Mouse (Mus musculus) heart, embryonic 14.5 days (tissue): ENCODE measurements around the gene Mpdu1. TPM values are rescaled to one million over a fixed set of nuclear protein-coding genes. Genes with fewer than 3 reads are reported as not detected.

Source experiments
- ATAC-seq: fragments of 200-750 bp; cut with Nextera tagmentation; 2 replicates; pipeline ENCODE4 v1.8.0; 2017; ENCODE audit warnings: low read depth, moderate TSS enrichment; ENCODE audit not compliant: insufficient number of reproducible peaks, insufficient read depth, low FRiP score
- H3K27ac ChIP-seq, 2 experiments: fragments of 200-500 bp in 1 of 2; fragments of 300-500 bp in 1 of 2; sonication (generic) in 1 of 2; replicated peaks in 1 of 2; 2 replicates each; pipeline ENCODE4 v1.5.1; 2012 to 2014; ENCODE audit warnings: low read depth in 2 of 2, low read length in 2 of 2, control low read depth in 1 of 2, mild to moderate bottlenecking in 1 of 2, mixed read lengths in 1 of 2; ENCODE audit not compliant: control insufficient read depth in 1 of 2, insufficient read depth in 1 of 2
- H3K27me3 ChIP-seq: fragments of 300-500 bp; sonication (generic); 2 replicates; pipeline ENCODE4 v1.6.1; 2014; ENCODE audit warnings: mild to moderate bottlenecking, low read length, control low read depth; ENCODE audit not compliant: control insufficient read depth, insufficient read depth
- H3K36me3 ChIP-seq: fragments of 300-500 bp; sonication (generic); 2 replicates; pipeline ENCODE4 v1.6.1; 2014; ENCODE audit warnings: mild to moderate bottlenecking, control low read depth, low read length, mixed read lengths; ENCODE audit not compliant: control insufficient read depth, insufficient read depth
- H3K4me1 ChIP-seq, 2 experiments: fragments of 200-500 bp in 1 of 2; fragments of 300-500 bp in 1 of 2; sonication (generic) in 1 of 2; 2 replicates each; pipeline ENCODE4 v1.6.1; 2012 to 2014; ENCODE audit warnings: low read length in 2 of 2, control low read depth in 1 of 2, mixed read lengths in 1 of 2; ENCODE audit not compliant: control insufficient read depth in 2 of 2, insufficient read depth in 2 of 2
- H3K4me2 ChIP-seq: fragments of 300-500 bp; sonication (generic); 2 replicates; pipeline ENCODE4 v1.6.1; 2014; ENCODE audit warnings: mild to moderate bottlenecking, low read length
- H3K4me3 ChIP-seq, 2 experiments: fragments of 200-500 bp in 1 of 2; fragments of 300-500 bp in 1 of 2; sonication (generic) in 1 of 2; 2 replicates each; pipeline ENCODE4 v1.5.1; 2012 to 2014; ENCODE audit warnings: low read length in 2 of 2, mild to moderate bottlenecking in 2 of 2, control low read depth in 1 of 2, low read depth in 1 of 2, moderate library complexity in 1 of 2; ENCODE audit not compliant: control insufficient read depth in 1 of 2, insufficient read depth in 1 of 2
- H3K9ac ChIP-seq: fragments of 300-500 bp; sonication (generic); 2 replicates; pipeline ENCODE4 v1.6.1; 2014; ENCODE audit warnings: mild to moderate bottlenecking, low read length
- H3K9me3 ChIP-seq: fragments of 300-500 bp; sonication (generic); 2 replicates; pipeline ENCODE4 v1.6.1; 2016; ENCODE audit warnings: low read length, control low read depth; ENCODE audit not compliant: control insufficient read depth
- WGBS: fragments of 180-500 bp; shearing (Covaris S2); extraction: QIAGEN DNeasy Blood & Tissue Kit; methylation state at CpG from one replicate; pipeline ENCODE4 v1.1.7; 2014; 5-methylcytosine and 5-hydroxymethylcytosine counted together
- polyA plus RNA-seq: library from polyadenylated mRNA; unstranded; fragments of >200 nt; fragmentation: Nextera tagmentation; extraction: Ambion mirVana; gene quantifications from 2 replicates; pipeline ENCODE4 v1.2.1, GENCODE M21; 2014

The Mpdu1 gene
- polyA plus RNA-seq, 1 experiment from 2014 or later, result 29.1 TPM

DNA sequence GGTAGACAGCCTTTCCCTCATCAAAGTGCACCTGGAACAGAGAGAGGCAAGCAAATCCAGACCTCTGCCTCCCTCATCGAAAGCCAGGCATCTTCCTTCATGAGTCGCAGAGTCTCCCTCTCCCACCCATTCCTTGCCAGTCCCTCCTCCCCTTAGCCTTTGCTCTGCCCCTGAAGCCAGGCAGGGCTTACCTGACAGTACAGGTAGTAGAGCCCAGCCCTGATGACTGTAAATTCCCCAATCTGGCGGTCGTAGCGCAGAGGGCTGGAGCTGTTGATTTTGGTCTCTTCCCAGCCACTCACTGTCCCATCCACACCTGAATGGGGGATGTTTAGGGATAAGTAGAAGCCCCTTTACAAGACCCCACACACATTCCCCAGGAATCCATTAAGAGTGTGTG lies 24.6 kb upstream of the Mpdu1 start:
- H3K4me3 ChIP-seq, result no peak overlapping the region
- 47% methylated on average over 5 of the region's 5 CpGs for WGBS
- no peaks in the 10 kb centered on the region for H3K36me3 ChIP-seq
- peaks cover 16 to 23% of the 10 kb centered on the region in 2 experiments for H3K4me1 ChIP-seq
- H3K9ac ChIP-seq, result peak overlapping the region; percentile 50; the same call in 1 of the 2 replicates
- H3K9me3 ChIP-seq, result no peaks in the 10 kb centered on the region
- no peak for ATAC-seq
- no peak overlapping the region for H3K4me2 ChIP-seq
- H3K27ac ChIP-seq, result peak overlapping the region in 1 of 2 experiments; percentile 86; a peak in 1 of 4 replicates
- no peaks in the 10 kb centered on the region for H3K27me3 ChIP-seq

- Histone ChIP-seq H3K4me2 (peak overlapping the region; percentile 43), H3K4me1 (peaks cover 16 to 23% of the 10 kb centered on the region in 2 experiments), H3K36me3 (no peaks in the 10 kb centered on the region), H3K9ac (no peak overlapping the region), H3K27me3 (no peaks in the 10 kb centered on the region), H3K4me3 (no peak overlapping the region), H3K9me3 (no peaks in the 10 kb centered on the region), H3K27ac (peak overlapping the region in 1 of 2 experiments; percentile 86; a peak in 2 of 4 replicates)
- 9% methylated on average over 4 of the region's 4 CpGs for WGBS
- ATAC-seq, result no peak
These were observed 23.9 kb upstream of the Mpdu1 start for GRCm38 (mm10) chr11:69686377-69686776.

GRCm38 (mm10) chr11:69685526-69686148 lies 23.2 kb upstream of the Mpdu1 start, which contains the start of gene Tnfsf13:
Gene Tnfsf13 (minus strand): TSS chr11:69685784.
- Histone ChIP-seq H3K9me3 (no peaks in the 10 kb centered on the region), H3K27ac (peak within 1 kb of the TSS; percentile 86 to 96), H3K36me3 (no peaks in the 10 kb centered on the region), H3K4me3 (no peak within 1 kb of the TSS), H3K4me2 (peak within 1 kb of the TSS; percentile 43), H3K27me3 (no peaks in the 10 kb centered on the region), H3K9ac (peak within 1 kb of the TSS; percentile 60), H3K4me1 (peaks cover 16 to 27% of the 10 kb centered on the region in 2 experiments)
- ATAC-seq, result no peak; the same call in 1 of the 2 replicates
- WGBS, result 61% methylated on average over 10 of the region's 10 CpGs

- H3K9me3 ChIP-seq, result no peaks in the 10 kb centered on the region
- no peaks in the 10 kb centered on the region for H3K27me3 ChIP-seq
- WGBS, result 85% methylated on average over 6 of the region's 6 CpGs
- peaks cover 16 to 34% of the 10 kb centered on the region in 2 experiments for H3K4me1 ChIP-seq
- peak overlapping the region in 1 of 2 experiments; percentile 86; a peak in 2 of 4 replicates for H3K27ac ChIP-seq
- peaks cover 5% of the 10 kb centered on the region; the same call in 1 of the 2 replicates for H3K36me3 ChIP-seq
- H3K9ac ChIP-seq, result no peak overlapping the region
- no peak for ATAC-seq
- H3K4me2 ChIP-seq, result no peak overlapping the region
- H3K4me3 ChIP-seq, result no peak overlapping the region
These were observed 22.5 kb upstream of the Mpdu1 start for GRCm38 (mm10) chr11:69684936-69685335.

- Histone ChIP-seq H3K9me3 (no peaks in the 10 kb centered on the region), H3K27me3 (no peaks in the 10 kb centered on the region), H3K27ac (no peak overlapping the region), H3K4me1 (peaks cover 16 to 35% of the 10 kb centered on the region in 2 experiments), H3K36me3 (peaks cover 12% of the 10 kb centered on the region), H3K4me3 (no peak overlapping the region), H3K4me2 (no peak overlapping the region), H3K9ac (peak overlapping the region; percentile 31; the same call in 1 of the 2 replicates)
- 67% methylated on average over 12 of the region's 12 CpGs for WGBS
- ATAC-seq, result no peak
These were observed 21.8 kb upstream of the Mpdu1 start for GRCm38 (mm10) chr11:69684128-69684745.

GRCm38 (mm10) chr11:69683576-69683975 lies 21.1 kb upstream of the Mpdu1 start:
- no peaks in the 10 kb centered on the region for H3K27me3 ChIP-seq
- H3K36me3 ChIP-seq, result peaks cover 19% of the 10 kb centered on the region
- peaks cover 16 to 35% of the 10 kb centered on the region in 2 experiments for H3K4me1 ChIP-seq
- no peak overlapping the region for H3K27ac ChIP-seq
- H3K4me2 ChIP-seq, result no peak overlapping the region
- WGBS, result 73% methylated on average over 7 of the region's 7 CpGs
- H3K4me3 ChIP-seq, result no peak overlapping the region
- no peak for ATAC-seq
- H3K9ac ChIP-seq, result peak overlapping the region; percentile 31; the same call in 1 of the 2 replicates
- no peaks in the 10 kb centered on the region for H3K9me3 ChIP-seq

DNA sequence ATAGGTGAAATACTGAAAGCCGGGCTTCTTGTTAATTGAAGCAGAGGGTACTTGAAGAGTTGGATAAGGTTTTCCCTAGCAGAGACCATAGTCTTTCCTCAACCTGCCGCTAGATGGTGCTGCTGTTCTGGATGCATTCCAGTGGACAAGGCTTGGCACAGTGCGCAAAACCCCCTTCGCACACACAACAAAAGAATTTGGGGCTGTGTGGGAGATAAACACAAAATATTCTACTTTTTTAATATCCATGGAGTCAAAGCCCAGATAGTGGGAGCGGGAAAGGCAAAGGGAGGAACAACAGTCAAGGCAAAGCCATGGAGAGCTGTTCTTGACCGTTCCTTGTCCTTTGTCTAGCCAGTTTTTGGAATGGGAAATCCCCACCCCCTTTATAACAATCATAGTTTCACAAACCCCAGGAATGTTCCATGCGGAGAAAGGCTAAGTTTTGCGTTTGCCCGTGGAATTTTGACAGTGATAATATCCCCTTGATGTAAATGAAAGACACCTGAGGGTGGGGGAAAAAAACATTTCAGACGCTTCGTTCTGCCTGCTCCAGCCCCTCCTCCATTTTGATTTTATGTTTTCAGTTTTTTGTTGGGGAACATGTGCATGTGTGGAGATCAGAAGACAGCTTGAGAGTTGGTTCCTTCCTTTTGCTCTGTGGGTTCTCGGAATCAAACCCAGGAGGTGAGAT lies 20.5 kb upstream of the Mpdu1 start:
- ATAC-seq, result no peak
- WGBS, result 28% methylated on average over 12 of the region's 12 CpGs

More for the DNA sequence above, 20.5 kb upstream of the Mpdu1 start:
- H3K4me2 ChIP-seq, result peak overlapping the region; percentile 92
- H3K4me3 ChIP-seq, result peak overlapping the region in 1 of 2 experiments; percentile 8; a peak in 1 of 4 replicates
- peaks cover 24% of the 10 kb centered on the region for H3K36me3 ChIP-seq
- H3K9me3 ChIP-seq, result no peaks in the 10 kb centered on the region
- H3K27ac ChIP-seq, result peak overlapping the region; percentile 93; a peak in 3 of 4 replicates
- H3K4me1 ChIP-seq, result peaks cover 16 to 35% of the 10 kb centered on the region in 2 experiments
- peak overlapping the region; percentile 54 for H3K9ac ChIP-seq
- no peaks in the 10 kb centered on the region for H3K27me3 ChIP-seq
